Mouse (Mus musculus): Measurements from ENCODE around the gene Phactr1.

GRCm38 (mm10) chr13:43104496-43104895 lies 424.1 kb downstream of the Phactr1 start:
- TF ChIP-seq HCFC1 (IDR thresholded peaks at IDR 0.05; ENCODE audit: borderline replicate concordance, insufficient read depth, low read length) (no peak), MAFK (IDR thresholded peaks at IDR 0.05; ENCODE audit: insufficient read depth, low read depth, low read length) (no peak)
